Mouse (Mus musculus): Measurements from ENCODE around the gene Eml3.

DNA sequence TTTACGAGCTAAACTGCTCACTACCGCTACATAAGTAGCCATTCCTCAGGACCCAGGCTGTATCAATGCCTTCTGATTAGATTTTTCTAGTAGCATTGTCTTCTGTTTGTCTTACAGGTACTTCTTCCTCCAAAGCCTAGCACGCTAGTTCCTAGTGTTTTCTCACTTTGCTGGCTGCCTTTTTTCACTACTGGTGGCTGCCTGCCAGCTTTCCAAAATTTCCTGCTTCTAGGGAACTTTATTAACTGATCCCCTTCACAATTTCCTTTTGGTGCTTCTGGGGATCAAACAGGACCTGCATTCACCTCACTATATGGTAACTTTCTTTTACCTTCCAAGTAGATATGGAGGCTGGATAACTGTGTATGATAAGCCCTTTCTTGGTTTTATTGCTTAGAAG is 30.3 kb upstream of the Eml3 start:
- no peak for TF ChIP-seq CTCF (IDR thresholded peaks at IDR 0.05; ENCODE audit: low read depth, low read length)
- no peak for TF ChIP-seq POLR2A (IDR thresholded peaks at IDR 0.05; ENCODE audit: extremely low read depth, insufficient read depth, low read length)

Measured in liver, adult 2 months (tissue).